Mouse (Mus musculus): ENCODE data around the gene Lamtor3.

Lamtor3 gene

GRCm38 (mm10) chr3:137918932-137919311 lies 616 bp downstream of the Lamtor3 start:
- TF ChIP-seq GATA4 (IDR thresholded peaks at IDR 0.05; ENCODE audit: insufficient replicate concordance, low read length) = no peak

- TF ChIP-seq GATA4 (IDR thresholded peaks at IDR 0.05; ENCODE audit: insufficient replicate concordance, low read length) = no peak
Observed at GRCm38 (mm10) chr3:137919398-137919797, 1.1 kb downstream of the Lamtor3 start.

GRCm38 (mm10) chr3:137920594-137920993 lies 2.3 kb downstream of the Lamtor3 start:
- TF ChIP-seq GATA4 (IDR thresholded peaks at IDR 0.05; ENCODE audit: insufficient replicate concordance, low read length) = no peak

GRCm38 (mm10) chr3:137927010-137927409 lies 8.7 kb downstream of the Lamtor3 start:
- TF ChIP-seq GATA4 (IDR thresholded peaks at IDR 0.05; ENCODE audit: insufficient replicate concordance, low read length) = no peak

- no peak for TF ChIP-seq GATA4 (IDR thresholded peaks at IDR 0.05; ENCODE audit: insufficient replicate concordance, low read length)
Observed at GRCm38 (mm10) chr3:137929940-137930339, 11.6 kb downstream of the Lamtor3 start.

- TF ChIP-seq GATA4 (IDR thresholded peaks at IDR 0.05; ENCODE audit: insufficient replicate concordance, low read length) = no peak
Observed at GRCm38 (mm10) chr3:137932748-137933147, 14.4 kb downstream of the Lamtor3 start.

GRCm38 (mm10) chr3:137933986-137934385 lies 15.7 kb downstream of the Lamtor3 start:
- no peak for TF ChIP-seq GATA4 (IDR thresholded peaks at IDR 0.05; ENCODE audit: insufficient replicate concordance, low read length)

- TF ChIP-seq GATA4 (IDR thresholded peaks at IDR 0.05; ENCODE audit: insufficient replicate concordance, low read length) = no peak
Observed at GRCm38 (mm10) chr3:137935570-137936525, 17.5 kb downstream of the Lamtor3 start.

- no peak for TF ChIP-seq GATA4 (IDR thresholded peaks at IDR 0.05; ENCODE audit: insufficient replicate concordance, low read length)
Observed at GRCm38 (mm10) chr3:137936541-137936940, 18.2 kb downstream of the Lamtor3 start.

GRCm38 (mm10) chr3:137938608-137939007 lies 20.3 kb downstream of the Lamtor3 start:
- TF ChIP-seq GATA4 (IDR thresholded peaks at IDR 0.05; ENCODE audit: insufficient replicate concordance, low read length) = no peak

- TF ChIP-seq GATA4 (IDR thresholded peaks at IDR 0.05; ENCODE audit: insufficient replicate concordance, low read length) = no peak
Observed at GRCm38 (mm10) chr3:137940757-137941156, 22.5 kb downstream of the Lamtor3 start.

- TF ChIP-seq GATA4 (IDR thresholded peaks at IDR 0.05; ENCODE audit: insufficient replicate concordance, low read length) = no peak
Observed at GRCm38 (mm10) chr3:137941555-137941954, 23.2 kb downstream of the Lamtor3 start.

- peak; percentile 71; the same call in 1 of the 2 replicates for TF ChIP-seq GATA4 (IDR thresholded peaks at IDR 0.05; ENCODE audit: insufficient replicate concordance, low read length)
Observed at GRCm38 (mm10) chr3:137942098-137942622, 23.9 kb downstream of the Lamtor3 start.

- TF ChIP-seq GATA4 (IDR thresholded peaks at IDR 0.05; ENCODE audit: insufficient replicate concordance, low read length) = no peak
Observed at GRCm38 (mm10) chr3:137943737-137944154, 25.4 kb downstream of the Lamtor3 start.

GRCm38 (mm10) chr3:137946827-137947226 lies 28.5 kb downstream of the Lamtor3 start:
- no peak for TF ChIP-seq GATA4 (IDR thresholded peaks at IDR 0.05; ENCODE audit: insufficient replicate concordance, low read length)

- no peak for TF ChIP-seq GATA4 (IDR thresholded peaks at IDR 0.05; ENCODE audit: insufficient replicate concordance, low read length)
Observed at GRCm38 (mm10) chr3:137947525-137947924, 29.2 kb downstream of the Lamtor3 start.

All from liver, adult (tissue).